Mouse (Mus musculus): Measurements from ENCODE around the gene Pitpna. TPM values are rescaled to one million over a fixed set of nuclear protein-coding genes. Genes with fewer than 3 reads are reported as not detected.

Gene Pitpna
- polyA plus RNA-seq (2012; ENCODE audit: low replicate concordance), result 18.7 and 52.8 TPM in 2 replicates

GRCm38 (mm10) chr11:75587493-75588284, at the start of gene Pitpna:
Gene Pitpna, plus strand, starts transcription at chr11:75588097.

GRCm38 (mm10) chr11:75630645-75631229, 42.8 kb downstream of the Pitpna start, which contains the start of gene Inpp5k:
Gene Inpp5k, plus strand, starts transcription at chr11:75630988.

GRCm38 (mm10) chr11:75650311-75650710, 62.4 kb downstream of the Pitpna start, which contains the start of gene Myo1c:
Gene Myo1c, plus strand, starts transcription at chr11:75650504.

Other genes starting within 250 kb of the Pitpna start
- gene Rpa1, start 239.8 kb upstream of the Pitpna start, polyA plus RNA-seq (2012; ENCODE audit: low replicate concordance), result 36.1 and 98.9 TPM in 2 replicates
- 1.1 and 1.2 TPM in 2 replicates for gene Smyd4, start 239.7 kb upstream of the Pitpna start, polyA plus RNA-seq (2012; ENCODE audit: low replicate concordance)
- gene Serpinf1, start 165.4 kb upstream of the Pitpna start, polyA plus RNA-seq (2012; ENCODE audit: low replicate concordance), result 1.7 TPM in 2 replicates
- gene Serpinf2, start 148.5 kb upstream of the Pitpna start, polyA plus RNA-seq (2012; ENCODE audit: low replicate concordance), result 0.23 TPM in 1 of 2 replicates, not detected in the other
- 39.0 and 68.5 TPM in 2 replicates for gene Wdr81, start 133.4 kb upstream of the Pitpna start, polyA plus RNA-seq (2012; ENCODE audit: low replicate concordance)
- gene Tlcd2, start 126.4 kb upstream of the Pitpna start, polyA plus RNA-seq (2012; ENCODE audit: low replicate concordance), result 4.8 and 7.8 TPM in 2 replicates
- 27.1 and 69.4 TPM in 2 replicates for gene Prpf8, start 101.3 kb upstream of the Pitpna start, polyA plus RNA-seq (2012; ENCODE audit: low replicate concordance)
- 0.30 and 1.1 TPM in 2 replicates for gene Rilp, start 78.0 kb upstream of the Pitpna start, polyA plus RNA-seq (2012; ENCODE audit: low replicate concordance)
- gene Scarf1, start 74.6 kb upstream of the Pitpna start, polyA plus RNA-seq (2012; ENCODE audit: low replicate concordance), result 0.98 and 4.7 TPM in 2 replicates
- 17.5 and 29.1 TPM in 2 replicates for gene Slc43a2, start 56.4 kb upstream of the Pitpna start, polyA plus RNA-seq (2012; ENCODE audit: low replicate concordance)
- 7.7 and 60.5 TPM in 2 replicates for gene Inpp5k, start 42.9 kb downstream of the Pitpna start, polyA plus RNA-seq (2012; ENCODE audit: low replicate concordance)
- gene Myo1c, start 62.4 kb downstream of the Pitpna start, polyA plus RNA-seq (2012; ENCODE audit: low replicate concordance), result 19.6 and 58.4 TPM in 2 replicates
- 108 and 131 TPM in 2 replicates for gene Crk, start 91.2 kb downstream of the Pitpna start, polyA plus RNA-seq (2012; ENCODE audit: low replicate concordance)
- 61.8 and 64.0 TPM in 2 replicates for gene Ywhae, start 144.8 kb downstream of the Pitpna start, polyA plus RNA-seq (2012; ENCODE audit: low replicate concordance)
- gene Doc2b, start 208.0 kb downstream of the Pitpna start, polyA plus RNA-seq (2012; ENCODE audit: low replicate concordance), result not detected in 2 replicates